Comparison of ENCODE assay signal across 8 mouse cellular contexts in the genomic region with DNA sequence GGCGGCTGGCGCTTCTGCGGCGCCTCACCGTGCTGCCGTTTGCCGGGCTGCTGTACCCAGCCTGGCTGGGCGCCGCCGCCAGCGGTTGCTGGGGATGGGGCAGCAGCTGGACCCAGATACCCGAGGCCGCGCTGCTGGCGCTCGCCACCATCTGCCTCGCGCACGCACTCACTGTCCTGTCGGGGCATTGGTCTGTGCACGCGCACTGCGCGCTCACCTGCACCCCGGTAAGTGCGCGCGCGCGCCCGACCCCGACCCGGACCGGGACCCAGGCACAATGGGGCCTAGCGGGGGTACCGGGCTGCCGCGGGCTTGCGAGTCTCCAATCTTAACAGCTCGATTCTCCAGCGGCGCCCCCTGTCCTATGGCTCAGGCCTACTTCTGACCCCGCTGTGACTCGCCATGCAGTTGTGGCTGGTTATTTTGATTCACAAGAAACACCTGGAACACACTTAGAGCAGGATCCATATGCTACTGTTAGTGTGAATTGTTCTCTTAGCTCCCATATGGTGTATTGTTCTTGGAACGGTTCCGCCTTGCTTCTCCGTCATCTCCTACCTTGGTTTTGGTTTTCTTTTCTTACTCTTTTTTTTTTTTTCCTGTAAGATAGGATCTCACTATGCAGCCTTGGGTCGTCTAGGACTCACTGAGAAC. TPM values are rescaled to one million over a fixed set of nuclear protein-coding genes. Genes with fewer than 3 reads are reported as not detected.
A peak's percentile ranks its signal among the peaks of the same experiment; 100 is the strongest.
DNase-seq lines count a peak whose midpoint lies in the region; ATAC-seq lines count a peak whose summit lies in the region.

No protein-coding gene starts in this region.

- H3K36me3 ChIP-seq in embryonic facial prominence, embryonic 11.5 days (replicated peaks; ENCODE audit: control insufficient read depth, insufficient read depth, low read depth, low read length), result peaks cover 6% of the 10 kb centered on the region
- H3K36me3 ChIP-seq in hindbrain, embryonic 16.5 days (ENCODE audit: control insufficient read depth, insufficient read depth, low read length), result peaks cover 12% of the 10 kb centered on the region
- peaks cover 35% of the 10 kb centered on the region for H3K36me3 ChIP-seq in liver, embryonic 15.5 days (replicated peaks)
- peaks cover 34% of the 10 kb centered on the region for H3K36me3 ChIP-seq in neural tube, embryonic 13.5 days

- peak overlapping the region; percentile 97 for H3K9ac ChIP-seq in embryonic facial prominence, embryonic 11.5 days (replicated peaks; ENCODE audit: low read length)
- H3K9ac ChIP-seq in hindbrain, embryonic 16.5 days (ENCODE audit: low read depth, low read length), result peak overlapping the region; percentile 90
- peak overlapping the region; percentile 87 for H3K9ac ChIP-seq in liver, embryonic 15.5 days
- H3K9ac ChIP-seq in neural tube, embryonic 13.5 days, result peak overlapping the region; percentile 98

- DNase-seq in kidney, adult 9 months, result peak; percentile 43
- DNase-seq in kidney, adult 18-20 months, result no peak
- peak; percentile 34 for DNase-seq in Muller cell, postnatal 12 days (ENCODE audit: inconsistent ontology term)
- peak; percentile 56 for DNase-seq in embryonic facial prominence, embryonic 11.5 days (ENCODE audit: low spot score)

- H3K27me3 ChIP-seq in embryonic facial prominence, embryonic 11.5 days (ENCODE audit: control insufficient read depth, insufficient read depth, low read length), result no peaks in the 10 kb centered on the region
- no peaks in the 10 kb centered on the region for H3K27me3 ChIP-seq in hindbrain, embryonic 16.5 days (replicated peaks; ENCODE audit: control insufficient read depth, insufficient read depth, low read length)
- no peaks in the 10 kb centered on the region for H3K27me3 ChIP-seq in liver, embryonic 15.5 days
- no peaks in the 10 kb centered on the region for H3K27me3 ChIP-seq in neural tube, embryonic 13.5 days

- peak overlapping the region; percentile 100 for H3K4me3 ChIP-seq in embryonic facial prominence, embryonic 11.5 days (ENCODE audit: low read depth, low read length)
- H3K4me3 ChIP-seq in hindbrain, embryonic 16.5 days (ENCODE audit: low read length), result peak overlapping the region; percentile 97
- peak overlapping the region; percentile 93 for H3K4me3 ChIP-seq in liver, embryonic 15.5 days (replicated peaks)
- peak overlapping the region; percentile 100 for H3K4me3 ChIP-seq in neural tube, embryonic 13.5 days

- peak; percentile 61 for ATAC-seq in embryonic facial prominence, embryonic 11.5 days (replicated peaks; ENCODE audit: insufficient number of reproducible peaks, low FRiP score, low TSS enrichment, low read depth)
- ATAC-seq in hindbrain, embryonic 16.5 days, result peak; percentile 82
- ATAC-seq in liver, embryonic 15.5 days (ENCODE audit: insufficient read depth), result peak; percentile 65
- ATAC-seq in neural tube, embryonic 13.5 days (ENCODE audit: low read depth), result peak; percentile 64
- ATAC-seq in monocyte, adult 5-6 weeks (replicated peaks; ENCODE audit: insufficient number of reproducible peaks, low FRiP score, low TSS enrichment, poor library complexity, severe bottlenecking), result no peak

- no peaks in the 10 kb centered on the region for H3K4me1 ChIP-seq in embryonic facial prominence, embryonic 11.5 days (ENCODE audit: control insufficient read depth, insufficient read depth, low read length)
- H3K4me1 ChIP-seq in hindbrain, embryonic 16.5 days (ENCODE audit: control insufficient read depth, insufficient read depth, low read depth, low read length), result peaks cover 24% of the 10 kb centered on the region
- peaks cover 41% of the 10 kb centered on the region for H3K4me1 ChIP-seq in liver, embryonic 15.5 days (replicated peaks)
- peaks cover 31% of the 10 kb centered on the region for H3K4me1 ChIP-seq in neural tube, embryonic 13.5 days (replicated peaks)

- WGBS in embryonic facial prominence, embryonic 11.5 days, result under 1% methylated on average over 37 of the region's 48 CpGs
- WGBS in hindbrain, embryonic 16.5 days, result 1% methylated on average over 38 of the region's 48 CpGs
- WGBS in liver, embryonic 15.5 days (ENCODE audit: insufficient replicate concordance), result under 1% methylated on average over 48 of the region's 48 CpGs
- 1% methylated on average over 48 of the region's 48 CpGs for WGBS in neural tube, embryonic 13.5 days

- peak overlapping the region; percentile 75 for H3K27ac ChIP-seq in embryonic facial prominence, embryonic 11.5 days (replicated peaks; ENCODE audit: low read depth, low read length)
- peak overlapping the region; percentile 77 for H3K27ac ChIP-seq in hindbrain, embryonic 16.5 days (ENCODE audit: low read depth, low read length)
- H3K27ac ChIP-seq in liver, embryonic 15.5 days (replicated peaks), result peak overlapping the region; percentile 99
- peak overlapping the region; percentile 86 for H3K27ac ChIP-seq in neural tube, embryonic 13.5 days (replicated peaks)

- peak overlapping the region; percentile 57 for H3K4me2 ChIP-seq in embryonic facial prominence, embryonic 11.5 days (ENCODE audit: low read depth, low read length)
- H3K4me2 ChIP-seq in hindbrain, embryonic 16.5 days (ENCODE audit: low read length), result peak overlapping the region; percentile 67
- H3K4me2 ChIP-seq in liver, embryonic 15.5 days, result peak overlapping the region; percentile 85
- H3K4me2 ChIP-seq in neural tube, embryonic 13.5 days, result peak overlapping the region; percentile 92

- H3K9me3 ChIP-seq in embryonic facial prominence, embryonic 11.5 days (replicated peaks; ENCODE audit: control insufficient read depth, low read length), result no peaks in the 10 kb centered on the region
- no peaks in the 10 kb centered on the region for H3K9me3 ChIP-seq in hindbrain, embryonic 16.5 days (ENCODE audit: control insufficient read depth, low read length)
- H3K9me3 ChIP-seq in liver, embryonic 15.5 days (replicated peaks), result no peaks in the 10 kb centered on the region
- no peaks in the 10 kb centered on the region for H3K9me3 ChIP-seq in neural tube, embryonic 13.5 days

RNA-seq across cellular contexts. Expression of gene Zfp866, which starts 0.6 kb away (rescaled TPM):
- 36.7 and 38.9 TPM in 2 replicates for polyA plus RNA-seq in embryonic facial prominence, embryonic 11.5 days (2014; fragmentation: Nextera tagmentation; extraction: Ambion mirVana)
- 32.8 and 37.0 TPM in 2 replicates for polyA plus RNA-seq in hindbrain, embryonic 16.5 days (2015; fragmentation: Nextera tagmentation; extraction: Ambion mirVana)
- polyA plus RNA-seq in liver, embryonic 15.5 days (2015; fragmentation: Nextera tagmentation; extraction: Ambion mirVana), result 7.4 and 8.5 TPM in 2 replicates
- 39.6 and 45.7 TPM in 2 replicates for polyA plus RNA-seq in neural tube, embryonic 13.5 days (2015; fragmentation: Nextera tagmentation; extraction: Ambion mirVana)
- 28.2 to 42.8 TPM (median 32.0 TPM) in 3 replicates for total RNA-seq in monocyte, adult 5-6 weeks (2017)

RNA-seq across cellular contexts. Expression of gene Atp13a1, which starts 0.6 kb away (rescaled TPM):
- 35.0 and 35.9 TPM in 2 replicates for polyA plus RNA-seq in embryonic facial prominence, embryonic 11.5 days (2014; fragmentation: Nextera tagmentation; extraction: Ambion mirVana)
- 50.1 and 56.4 TPM in 2 replicates for polyA plus RNA-seq in hindbrain, embryonic 16.5 days (2015; fragmentation: Nextera tagmentation; extraction: Ambion mirVana)
- polyA plus RNA-seq in liver, embryonic 15.5 days (2015; fragmentation: Nextera tagmentation; extraction: Ambion mirVana), result 19.6 and 23.0 TPM in 2 replicates
- polyA plus RNA-seq in neural tube, embryonic 13.5 days (2015; fragmentation: Nextera tagmentation; extraction: Ambion mirVana), result 43.7 and 45.4 TPM in 2 replicates
- 10.5 to 25.2 TPM (median 16.7 TPM) in 3 replicates for total RNA-seq in monocyte, adult 5-6 weeks (2017)

RNA-seq across cellular contexts. Expression of gene Gm20422, which starts 16.9 kb away (rescaled TPM):
- not detected in 2 replicates for polyA plus RNA-seq in embryonic facial prominence, embryonic 11.5 days (2014; fragmentation: Nextera tagmentation; extraction: Ambion mirVana)
- polyA plus RNA-seq in hindbrain, embryonic 16.5 days (2015; fragmentation: Nextera tagmentation; extraction: Ambion mirVana), result 0.64 TPM in 1 of 2 replicates, not detected in the other
- polyA plus RNA-seq in liver, embryonic 15.5 days (2015; fragmentation: Nextera tagmentation; extraction: Ambion mirVana), result 0.62 TPM in 1 of 2 replicates, not detected in the other
- polyA plus RNA-seq in neural tube, embryonic 13.5 days (2015; fragmentation: Nextera tagmentation; extraction: Ambion mirVana), result 0.50 and 0.55 TPM in 2 replicates
- not detected in 3 replicates for total RNA-seq in monocyte, adult 5-6 weeks (2017)

RNA-seq across cellular contexts. Expression of gene Gmip, which starts 16.9 kb away (rescaled TPM):
- 4.4 and 4.6 TPM in 2 replicates for polyA plus RNA-seq in embryonic facial prominence, embryonic 11.5 days (2014; fragmentation: Nextera tagmentation; extraction: Ambion mirVana)
- 32.2 and 34.5 TPM in 2 replicates for polyA plus RNA-seq in hindbrain, embryonic 16.5 days (2015; fragmentation: Nextera tagmentation; extraction: Ambion mirVana)
- 5.7 and 7.5 TPM in 2 replicates for polyA plus RNA-seq in liver, embryonic 15.5 days (2015; fragmentation: Nextera tagmentation; extraction: Ambion mirVana)
- polyA plus RNA-seq in neural tube, embryonic 13.5 days (2015; fragmentation: Nextera tagmentation; extraction: Ambion mirVana), result 24.8 and 27.6 TPM in 2 replicates
- total RNA-seq in monocyte, adult 5-6 weeks (2017), result 112 to 186 TPM (median 157 TPM) in 3 replicates

RNA-seq across cellular contexts. Expression of gene Lpar2, which starts 30.7 kb away (rescaled TPM):
- polyA plus RNA-seq in embryonic facial prominence, embryonic 11.5 days (2014; fragmentation: Nextera tagmentation; extraction: Ambion mirVana), result 1.8 and 2.1 TPM in 2 replicates
- polyA plus RNA-seq in hindbrain, embryonic 16.5 days (2015; fragmentation: Nextera tagmentation; extraction: Ambion mirVana), result 0.54 and 0.91 TPM in 2 replicates
- 0.06 TPM in 2 replicates for polyA plus RNA-seq in liver, embryonic 15.5 days (2015; fragmentation: Nextera tagmentation; extraction: Ambion mirVana)
- polyA plus RNA-seq in neural tube, embryonic 13.5 days (2015; fragmentation: Nextera tagmentation; extraction: Ambion mirVana), result 0.68 and 0.70 TPM in 2 replicates
- 0.11 to 2.0 TPM (median 0.48 TPM) in 3 replicates for total RNA-seq in monocyte, adult 5-6 weeks (2017)
